In the genomic region with DNA sequence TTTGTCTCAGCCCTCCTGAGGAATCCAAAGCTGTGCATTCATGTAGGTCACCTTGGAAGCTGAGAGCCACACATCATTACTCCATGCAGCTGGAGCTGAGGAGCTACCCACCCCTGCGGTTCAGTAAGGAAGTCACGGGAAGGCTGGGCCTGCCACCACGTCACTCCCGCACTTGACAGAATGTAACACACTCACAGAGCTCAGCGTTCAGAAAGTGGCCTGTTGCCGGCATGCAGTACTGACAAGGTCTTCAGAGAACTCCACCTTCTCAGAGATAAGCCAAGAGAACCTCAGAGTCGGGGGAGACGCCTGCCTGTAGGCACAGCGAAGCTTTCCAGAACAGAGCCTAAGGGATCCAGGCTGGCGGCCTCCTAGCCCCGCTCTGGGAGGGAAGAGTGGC, we compare ENCODE assay signal across 1 mouse cellular context.
TF ChIP-seq lines count a peak whose summit lies in the region.

No protein-coding gene starts in this region.

TF ChIP-seq in MEL, 35 proteins besides CTCF, POLR2A, EP300 and RAD21 (continued from another document):
- TF ChIP-seq MYC (IDR thresholded peaks at IDR 0.05; ENCODE audit: low read depth, low read length) (no peak), MXI1 (IDR thresholded peaks at IDR 0.05; ENCODE audit: low read depth, low read length) (peak; percentile 67), MEF2A (IDR thresholded peaks at IDR 0.05; ENCODE audit: extremely low read depth, insufficient replicate concordance, low read depth, low read length, poor library complexity, severe bottlenecking) (no peak), ETS1 (IDR thresholded peaks at IDR 0.05; ENCODE audit: low read depth, low read length) (peak; percentile 16; the same call in 1 of the 2 replicates), GATA1 (IDR thresholded peaks at IDR 0.05; ENCODE audit: low read depth, low read length) (peak; percentile 41; the same call in 1 of the 2 replicates), CHD2 (IDR thresholded peaks at IDR 0.05; ENCODE audit: low read length) (no peak), KAT2A (conservative IDR thresholded peaks at IDR 0.05; ENCODE audit: low read depth, low read length) (no peak)
